Mouse (Mus musculus): ENCODE results near the gene 4931409K22Rik. TPM values are rescaled to one million over a fixed set of nuclear protein-coding genes. Genes with fewer than 3 reads are reported as not detected.
A peak's percentile ranks its signal among the peaks of the same experiment; 100 is the strongest.
"Not testable (repeated sequence)": the region's sequence is repeated elsewhere in the genome, so short reads cannot be mapped to it uniquely, and the experiment has no call there.

The 4931409K22Rik gene
- total and polyA plus RNA-seq, 3 experiments, result not detected

GRCm38 (mm10) chr5:24576801-24577182 lies 20.2 kb upstream of the 4931409K22Rik start:
- no peak for TF ChIP-seq E2F4 (IDR thresholded peaks at IDR 0.05; ENCODE audit: insufficient replicate concordance, low read depth, low read length)
- no peak for TF ChIP-seq TCF12 (IDR thresholded peaks at IDR 0.05; ENCODE audit: low read depth, low read length)
- no peak for TF ChIP-seq POLR2A (IDR thresholded peaks at IDR 0.05; ENCODE audit: low read depth, low read length)
- TF ChIP-seq NRF1 (IDR thresholded peaks at IDR 0.05; ENCODE audit: low read depth, low read length), result no peak
- TF ChIP-seq ZC3H11A (IDR thresholded peaks at IDR 0.05; ENCODE audit: low read depth, low read length), result no peak
- TF ChIP-seq EP300 (IDR thresholded peaks at IDR 0.05; ENCODE audit: low read length), result no peak
- TF ChIP-seq TBP (conservative IDR thresholded peaks at IDR 0.05; ENCODE audit: low read depth, low read length), result no peak
- no peak for TF ChIP-seq CHD2 (IDR thresholded peaks at IDR 0.05; ENCODE audit: low read length)
- TF ChIP-seq GABPA (IDR thresholded peaks at IDR 0.05; ENCODE audit: insufficient replicate concordance, low read depth, low read length), result no peak
- TF ChIP-seq ETS1 (conservative IDR thresholded peaks at IDR 0.05; ENCODE audit: low read depth, low read length), result no peak
- TF ChIP-seq UBTF (IDR thresholded peaks at IDR 0.05; ENCODE audit: low read depth, low read length), result no peak
- TF ChIP-seq SMC3 (IDR thresholded peaks at IDR 0.05; ENCODE audit: low read depth, low read length), result no peak
- peaks cover 35 to 40% of the 10 kb centered on the region in 2 experiments for H3K36me3 ChIP-seq (replicated peaks in 1 of 2; ENCODE audit: control insufficient read depth in 1 of 2, insufficient read depth in 1 of 2, low read length in 1 of 2)
- H3K9me3 ChIP-seq (replicated peaks; ENCODE audit: low read length), result no peaks in the 10 kb centered on the region
- peak overlapping the region; percentile 96 for H3K4me2 ChIP-seq (ENCODE audit: insufficient read depth, low read depth, poor library complexity, severe bottlenecking)
- dilution Hi-C loops (cut with MboI; ENCODE audit: extremely low pct_ligation_motif_present, extremely low pct_unique_long_range_greater_than_20kb, low sequenced_read_pairs), result no loop called here
- H3K4me1 ChIP-seq (ENCODE audit: control insufficient read depth in 1 of 2, insufficient read depth in 2 of 2), result peaks cover 0 to 31% of the 10 kb centered on the region in 2 experiments; a peak in 3 of 4 replicates
- peak overlapping the region; percentile 12; the same call in 1 of the 2 replicates for H3K27ac ChIP-seq (ENCODE audit: insufficient read depth, low read depth)
- no peaks in the 10 kb centered on the region for H3K27me3 ChIP-seq (replicated peaks)
- peak overlapping the region; percentile 69 to 91 (median 75) for H3K4me3 ChIP-seq (replicated peaks in 1 of 3; ENCODE audit: low read depth in 2 of 3, low read length in 2 of 3, poor library complexity in 1 of 3)
- in situ Hi-C loops (cut with MboI; ENCODE audit: low pct_ligation_motif_present, low pct_unique_long_range_greater_than_20kb, low sequenced_read_pairs), result no loop called here
- H3K9ac ChIP-seq (ENCODE audit: insufficient read depth, low read depth), result peak overlapping the region; percentile 65
- peak; percentile 51 for DNase-seq (ENCODE audit: extremely low read depth)
- peaks cover 20% of the 10 kb centered on the region for H3K79me2 ChIP-seq (replicated peaks; ENCODE audit: control insufficient read depth, extremely low read depth, insufficient read depth, poor library complexity, severe bottlenecking)

- Histone ChIP-seq H3K36me3 (replicated peaks in 1 of 2; ENCODE audit: control insufficient read depth in 1 of 2, insufficient read depth in 1 of 2, low read length in 1 of 2) (peaks cover 44 to 48% of the 10 kb centered on the region in 2 experiments), H3K9ac (ENCODE audit: insufficient read depth, low read depth) (peak overlapping the region; percentile 65)
- DNase-seq (ENCODE audit: extremely low read depth), result no peak
These were observed 19.3 kb upstream of the 4931409K22Rik start for GRCm38 (mm10) chr5:24575948-24576347.

GRCm38 (mm10) chr5:24555335-24555734 lies 1.3 kb downstream of the 4931409K22Rik start:
- Histone ChIP-seq H3K4me1 (ENCODE audit: control insufficient read depth in 1 of 2, insufficient read depth in 2 of 2) (peaks cover 3 to 11% of the 10 kb centered on the region in 2 experiments; a peak in 2 of 4 replicates), H3K27me3 (replicated peaks) (peaks cover 31% of the 10 kb centered on the region)
- in situ Hi-C loops (cut with MboI; ENCODE audit: low pct_ligation_motif_present, low pct_unique_long_range_greater_than_20kb, low sequenced_read_pairs); H3K4me2 ChIP-seq (ENCODE audit: insufficient read depth, low read depth, poor library complexity, severe bottlenecking); H3K4me3 ChIP-seq (replicated peaks in 1 of 3; ENCODE audit: low read depth in 2 of 3, low read length in 2 of 3, poor library complexity in 1 of 3); H3K36me3 ChIP-seq (replicated peaks in 1 of 2; ENCODE audit: control insufficient read depth in 1 of 2, insufficient read depth in 1 of 2, low read length in 1 of 2); H3K79me2 ChIP-seq (replicated peaks; ENCODE audit: control insufficient read depth, extremely low read depth, insufficient read depth, poor library complexity, severe bottlenecking); DNase-seq (ENCODE audit: extremely low read depth); H3K9ac ChIP-seq (ENCODE audit: insufficient read depth, low read depth); H3K27ac ChIP-seq (ENCODE audit: insufficient read depth, low read depth); dilution Hi-C loops (cut with MboI; ENCODE audit: extremely low pct_ligation_motif_present, extremely low pct_unique_long_range_greater_than_20kb, low sequenced_read_pairs); H3K9me3 ChIP-seq (replicated peaks; ENCODE audit: low read length): not testable (repeated sequence)

More at GRCm38 (mm10) chr5:24575948-24576347, 19.3 kb upstream of the 4931409K22Rik start:
- peaks cover 0 to 31% of the 10 kb centered on the region in 2 experiments; a peak in 3 of 4 replicates for H3K4me1 ChIP-seq (ENCODE audit: control insufficient read depth in 1 of 2, insufficient read depth in 2 of 2)
- H3K27ac ChIP-seq (ENCODE audit: insufficient read depth, low read depth), result no peak overlapping the region
- H3K9me3 ChIP-seq (replicated peaks; ENCODE audit: low read length), result no peaks in the 10 kb centered on the region
- in situ Hi-C loops (cut with MboI; ENCODE audit: low pct_ligation_motif_present, low pct_unique_long_range_greater_than_20kb, low sequenced_read_pairs), result no loop called here
- no peaks in the 10 kb centered on the region for H3K27me3 ChIP-seq (replicated peaks)
- peak overlapping the region; percentile 69 to 91 (median 75) for H3K4me3 ChIP-seq (replicated peaks in 1 of 3; ENCODE audit: low read depth in 2 of 3, low read length in 2 of 3, poor library complexity in 1 of 3)
- dilution Hi-C loops (cut with MboI; ENCODE audit: extremely low pct_ligation_motif_present, extremely low pct_unique_long_range_greater_than_20kb, low sequenced_read_pairs), result no loop called here
- H3K4me2 ChIP-seq (ENCODE audit: insufficient read depth, low read depth, poor library complexity, severe bottlenecking), result peak overlapping the region; percentile 96
- peaks cover 20% of the 10 kb centered on the region for H3K79me2 ChIP-seq (replicated peaks; ENCODE audit: control insufficient read depth, extremely low read depth, insufficient read depth, poor library complexity, severe bottlenecking)
- TF ChIP-seq JUND (conservative IDR thresholded peaks at IDR 0.05; ENCODE audit: low read depth, low read length) (no peak), ZKSCAN1 (IDR thresholded peaks at IDR 0.05; ENCODE audit: borderline replicate concordance, low read depth, low read length) (no peak), NRF1 (IDR thresholded peaks at IDR 0.05; ENCODE audit: low read depth, low read length) (no peak), HCFC1 (IDR thresholded peaks at IDR 0.05; ENCODE audit: low read depth, low read length) (no peak)

Measured in CH12.LX (cell line).